Mouse (Mus musculus): ENCODE measurements around the gene U2af2. TPM values are rescaled to one million over a fixed set of nuclear protein-coding genes. Genes with fewer than 3 reads are reported as not detected.
A peak's percentile ranks its signal among the peaks of the same experiment; 100 is the strongest.

Gene U2af2
- polyA plus RNA-seq, 1 experiment from 2014 or later = 180 TPM

GRCm38 (mm10) chr7:5108272-5108671 lies 46.3 kb downstream of the U2af2 start:
- no peak overlapping the region for H3K4me3 ChIP-seq
- H3K4me1 ChIP-seq = no peaks in the 10 kb centered on the region
- no peak overlapping the region for H3K27ac ChIP-seq (replicated peaks)
- peaks cover 7% of the 10 kb centered on the region; the same call in 1 of the 2 replicates for H3K9me3 ChIP-seq (replicated peaks)
- DNase-seq (ENCODE audit: low spot score) = no peak
- H3K27me3 ChIP-seq (ENCODE audit: low read depth, poor library complexity, severe bottlenecking) = no peaks in the 10 kb centered on the region
- no peaks in the 10 kb centered on the region for H3K36me3 ChIP-seq
- 82% methylated on average over 4 of the region's 4 CpGs for WGBS

- Histone ChIP-seq H3K4me1 (no peaks in the 10 kb centered on the region), H3K36me3 (no peaks in the 10 kb centered on the region), H3K4me3 (no peak overlapping the region), H3K27ac (replicated peaks) (no peak overlapping the region), H3K9me3 (replicated peaks) (peaks cover 7% of the 10 kb centered on the region; the same call in 1 of the 2 replicates), H3K27me3 (ENCODE audit: low read depth, poor library complexity, severe bottlenecking) (no peaks in the 10 kb centered on the region)
- WGBS = 83% methylated on average over 8 of the region's 8 CpGs
- DNase-seq (ENCODE audit: low spot score) = no peak
Measured at GRCm38 (mm10) chr7:5109301-5109700, 47.4 kb downstream of the U2af2 start.

- H3K36me3 ChIP-seq = no peaks in the 10 kb centered on the region
- no peak for DNase-seq (ENCODE audit: low spot score)
- 62% methylated on average over 3 of the region's 3 CpGs for WGBS
- no peaks in the 10 kb centered on the region for H3K4me1 ChIP-seq
- H3K27me3 ChIP-seq (ENCODE audit: low read depth, poor library complexity, severe bottlenecking) = no peaks in the 10 kb centered on the region
- no peak overlapping the region for H3K27ac ChIP-seq (replicated peaks)
- H3K9me3 ChIP-seq (replicated peaks) = peaks cover 7% of the 10 kb centered on the region; the same call in 1 of the 2 replicates
- H3K4me3 ChIP-seq = no peak overlapping the region
Measured at GRCm38 (mm10) chr7:5112701-5113100, 50.8 kb downstream of the U2af2 start.

- no peaks in the 10 kb centered on the region for H3K4me1 ChIP-seq
- 90% methylated on average over 3 of the region's 3 CpGs for WGBS
Measured at GRCm38 (mm10) chr7:5116850-5117249, 54.9 kb downstream of the U2af2 start, which contains the start of gene Rfpl4. Gene Rfpl4 (minus strand): TSS chr7:5116950.

GRCm38 (mm10) chr7:5125078-5125477 lies 63.1 kb downstream of the U2af2 start:
- Histone ChIP-seq H3K36me3 (no peaks in the 10 kb centered on the region), H3K27ac (replicated peaks) (no peak overlapping the region), H3K27me3 (ENCODE audit: low read depth, poor library complexity, severe bottlenecking) (no peaks in the 10 kb centered on the region), H3K4me3 (no peak overlapping the region), H3K9me3 (replicated peaks) (no peaks in the 10 kb centered on the region; the same call in 1 of the 2 replicates), H3K4me1 (0 out of 2 replicates have a peak, but pooled peaks cover 5% of the 10 kb centered on the region)
- 91% methylated on average over 8 of the region's 8 CpGs for WGBS
- DNase-seq (ENCODE audit: low spot score) = no peak

More at GRCm38 (mm10) chr7:5116850-5117249, 54.9 kb downstream of the U2af2 start, which contains the start of gene Rfpl4:
- Histone ChIP-seq H3K27ac (replicated peaks) (no peak within 1 kb of the TSS), H3K9me3 (replicated peaks) (no peaks in the 10 kb centered on the region), H3K4me3 (no peak within 1 kb of the TSS), H3K27me3 (ENCODE audit: low read depth, poor library complexity, severe bottlenecking) (no peaks in the 10 kb centered on the region), H3K36me3 (no peaks in the 10 kb centered on the region)
- DNase-seq (ENCODE audit: low spot score) = no peak

- H3K27me3 ChIP-seq (ENCODE audit: low read depth, poor library complexity, severe bottlenecking) = no peaks in the 10 kb centered on the region
- no peaks in the 10 kb centered on the region for H3K36me3 ChIP-seq
- DNase-seq (ENCODE audit: low spot score) = peak; percentile 75
- WGBS = 20% methylated on average over 42 of the region's 42 CpGs
- no peaks in the 10 kb centered on the region; the same call in 1 of the 2 replicates for H3K9me3 ChIP-seq (replicated peaks)
- 0 out of 2 replicates have a peak, but pooled peaks cover 5% of the 10 kb centered on the region for H3K4me1 ChIP-seq
- H3K4me3 ChIP-seq = peak within 1 kb of the TSS; percentile 47
- peak within 1 kb of the TSS; percentile 46; the same call in 1 of the 2 replicates for H3K27ac ChIP-seq (replicated peaks)
Measured at GRCm38 (mm10) chr7:5125549-5126406, 63.8 kb downstream of the U2af2 start, which contains the start of gene Rasl2-9. Gene Rasl2-9 (minus strand): TSS chr7:5125950.

Small RNA genes within 50 kb of the gene (microRNA-seq; reads per million reads assigned to microRNA genes)
- gene Gm26217 = not detected

Other genes starting within 250 kb of the U2af2 start
- 357 and 426 TPM in 2 replicates for gene Ube2s, start 249.6 kb upstream of the U2af2 start, polyA plus RNA-seq (2016; fragmentation: Nextera tagmentation; extraction: Ambion mirVana)
- 0.28 and 1.1 TPM in 2 replicates for gene Shisa7, start 217.4 kb upstream of the U2af2 start, polyA plus RNA-seq (2016; fragmentation: Nextera tagmentation; extraction: Ambion mirVana)
- gene Isoc2b, start 191.9 kb upstream of the U2af2 start, polyA plus RNA-seq (2016; fragmentation: Nextera tagmentation; extraction: Ambion mirVana) = 2.8 and 4.1 TPM in 2 replicates
- gene Isoc2a, start 185.0 kb upstream of the U2af2 start, polyA plus RNA-seq (2016; fragmentation: Nextera tagmentation; extraction: Ambion mirVana) = 0.64 and 0.70 TPM in 2 replicates
- 0.20 TPM in 1 of 2 replicates, not detected in the other for gene Gm36210, start 155.6 kb upstream of the U2af2 start, polyA plus RNA-seq (2016; fragmentation: Nextera tagmentation; extraction: Ambion mirVana)
- gene Zfp628, start 146.9 kb upstream of the U2af2 start, polyA plus RNA-seq (2016; fragmentation: Nextera tagmentation; extraction: Ambion mirVana) = 4.3 and 4.7 TPM in 2 replicates
- gene Nat14, start 140.1 kb upstream of the U2af2 start, polyA plus RNA-seq (2016; fragmentation: Nextera tagmentation; extraction: Ambion mirVana) = 10.4 and 11.6 TPM in 2 replicates
- 1.6 and 1.9 TPM in 2 replicates for gene Ssc5d, start 136.4 kb upstream of the U2af2 start, polyA plus RNA-seq (2016; fragmentation: Nextera tagmentation; extraction: Ambion mirVana)
- gene Sbk2, start 97.7 kb upstream of the U2af2 start, polyA plus RNA-seq (2016; fragmentation: Nextera tagmentation; extraction: Ambion mirVana) = 0.05 and 0.26 TPM in 2 replicates
- not detected in 2 replicates for gene Sbk3, start 91.0 kb upstream of the U2af2 start, polyA plus RNA-seq (2016; fragmentation: Nextera tagmentation; extraction: Ambion mirVana)
- gene Zfp579, start 66.0 kb upstream of the U2af2 start, polyA plus RNA-seq (2016; fragmentation: Nextera tagmentation; extraction: Ambion mirVana) = 26.2 and 35.6 TPM in 2 replicates
- 7.1 and 9.1 TPM in 2 replicates for gene Zfp524, start 47.7 kb upstream of the U2af2 start, polyA plus RNA-seq (2016; fragmentation: Nextera tagmentation; extraction: Ambion mirVana)
- gene Fiz1, start 47.4 kb upstream of the U2af2 start, polyA plus RNA-seq (2016; fragmentation: Nextera tagmentation; extraction: Ambion mirVana) = 56.7 and 58.1 TPM in 2 replicates
- gene Gm44973, start 46.6 kb upstream of the U2af2 start, polyA plus RNA-seq (2016; fragmentation: Nextera tagmentation; extraction: Ambion mirVana) = 1.2 and 1.5 TPM in 2 replicates
- gene Zfp865, start 41.8 kb upstream of the U2af2 start, polyA plus RNA-seq (2016; fragmentation: Nextera tagmentation; extraction: Ambion mirVana) = 5.2 and 5.5 TPM in 2 replicates
- gene Ccdc106, start 41.6 kb upstream of the U2af2 start, polyA plus RNA-seq (2016; fragmentation: Nextera tagmentation; extraction: Ambion mirVana) = 5.1 and 5.2 TPM in 2 replicates
- not detected in 2 replicates for gene 4632433K11Rik, start 28.0 kb upstream of the U2af2 start, polyA plus RNA-seq (2016; fragmentation: Nextera tagmentation; extraction: Ambion mirVana)
- gene Zfp784, start 23.7 kb upstream of the U2af2 start, polyA plus RNA-seq (2016; fragmentation: Nextera tagmentation; extraction: Ambion mirVana) = 2.8 and 4.2 TPM in 2 replicates
- gene Zfp580, start 10.6 kb upstream of the U2af2 start, polyA plus RNA-seq (2016; fragmentation: Nextera tagmentation; extraction: Ambion mirVana) = 41.2 and 51.2 TPM in 2 replicates
- 56.1 and 60.7 TPM in 2 replicates for gene Epn1, start 18.1 kb downstream of the U2af2 start, polyA plus RNA-seq (2016; fragmentation: Nextera tagmentation; extraction: Ambion mirVana)
- gene Rfpl4, start 54.8 kb downstream of the U2af2 start, polyA plus RNA-seq (2016; fragmentation: Nextera tagmentation; extraction: Ambion mirVana) = not detected in 2 replicates
- gene Rasl2-9, start 63.8 kb downstream of the U2af2 start, polyA plus RNA-seq (2016; fragmentation: Nextera tagmentation; extraction: Ambion mirVana) = 0.33 and 0.48 TPM in 2 replicates
- gene Vmn1r55, start 87.5 kb downstream of the U2af2 start, polyA plus RNA-seq (2016; fragmentation: Nextera tagmentation; extraction: Ambion mirVana) = not detected in 2 replicates
- gene Vmn1r56, start 134.6 kb downstream of the U2af2 start, polyA plus RNA-seq (2016; fragmentation: Nextera tagmentation; extraction: Ambion mirVana) = not detected in 2 replicates
- not detected in 2 replicates for gene Vmn1r57, start 156.3 kb downstream of the U2af2 start, polyA plus RNA-seq (2016; fragmentation: Nextera tagmentation; extraction: Ambion mirVana)